Mouse (Mus musculus) CH12.LX (cell line): ENCODE measurements at regions not wholly inside any gene's neighbourhood (a gene's known extent, or its start where the extent isn't known, plus 50 kb on each side); places are given as distances from the start of the nearest gene placed in this dataset.

Source experiments
- DNase-seq: peaks from one replicate; pipeline ENCODE4 v3.0.0-alpha.2; 2013; ENCODE audit errors: extremely low read depth
- H3K27ac ChIP-seq: 2 replicates; pipeline ENCODE4 v1.5.1; 2012; ENCODE audit warnings: low read depth, mild to moderate bottlenecking, control low read depth, moderate library complexity; ENCODE audit not compliant: insufficient read depth
- H3K27me3 ChIP-seq: replicated peaks from 2 replicates; pipeline ENCODE3; 2012; ENCODE audit warnings: inconsistent platforms
- H3K36me3 ChIP-seq, 2 experiments: replicated peaks in 1 of 2; 2 replicates each; pipeline versions ENCODE3 to v1.6.1; 2012; ENCODE audit warnings: inconsistent platforms in 1 of 2, low read length in 1 of 2, mild to moderate bottlenecking in 1 of 2, mixed read lengths in 1 of 2, moderate library complexity in 1 of 2; ENCODE audit not compliant: control insufficient read depth in 1 of 2, insufficient read depth in 1 of 2
- H3K4me1 ChIP-seq, 2 experiments: 2 replicates each; pipeline ENCODE4 v1.6.1; 2012; ENCODE audit warnings: inconsistent platforms in 1 of 2, moderate library complexity in 1 of 2; ENCODE audit not compliant: insufficient read depth in 2 of 2, control insufficient read depth in 1 of 2
- H3K4me2 ChIP-seq: 2 replicates; pipeline ENCODE4 v1.6.1; 2012; ENCODE audit warnings: low read depth, mild to moderate bottlenecking, control low read depth; ENCODE audit not compliant: poor library complexity, insufficient read depth, severe bottlenecking
- H3K4me3 ChIP-seq, 3 experiments: fragments of 150-350 bp in 1 of 3; sonication (generic) in 1 of 3; replicated peaks in 1 of 3; 2 replicates each; pipeline versions ENCODE3 to v1.5.1; 2011 to 2012; ENCODE audit warnings: low read depth in 2 of 3, low read length in 2 of 3, mild to moderate bottlenecking in 2 of 3, moderate library complexity in 2 of 3, control low read depth in 1 of 3, improper control_type of control experiment in 1 of 3, inconsistent platforms in 1 of 3, mixed read lengths in 1 of 3; ENCODE audit not compliant: poor library complexity in 1 of 3
- H3K79me2 ChIP-seq: replicated peaks from 2 replicates; pipeline ENCODE4 v1.6.1; 2012; ENCODE audit warnings: mild to moderate bottlenecking, moderate library complexity; ENCODE audit not compliant: control insufficient read depth, poor library complexity, insufficient read depth, severe bottlenecking; ENCODE audit errors: extremely low read depth
- H3K9ac ChIP-seq: 2 replicates; pipeline ENCODE4 v1.6.1; 2012; ENCODE audit warnings: low read depth, mild to moderate bottlenecking, control low read depth, moderate library complexity; ENCODE audit not compliant: insufficient read depth
- H3K9me3 ChIP-seq: replicated peaks from 2 replicates; pipeline ENCODE3; 2012; ENCODE audit warnings: low read length, inconsistent platforms, mixed read lengths
- BHLHE40 ChIP-seq: IDR thresholded peaks from 2 replicates; pipeline ENCODE4 v1.6.1; 2011; ENCODE audit warnings: mild to moderate bottlenecking, low read depth, low read length, improper control_type of control experiment
- CHD2 ChIP-seq: IDR thresholded peaks from 2 replicates; pipeline ENCODE4 v1.6.1; 2011; ENCODE audit warnings: low read length, improper control_type of control experiment
- E2F4 ChIP-seq: IDR thresholded peaks from 2 replicates; pipeline ENCODE4 v1.6.1; 2011; ENCODE audit warnings: low read depth, low read length, improper control_type of control experiment; ENCODE audit not compliant: insufficient replicate concordance
- EP300 ChIP-seq: IDR thresholded peaks from 2 replicates; pipeline ENCODE4 v1.6.1; 2011; ENCODE audit warnings: low read length, improper control_type of control experiment
- GABPA ChIP-seq: IDR thresholded peaks from 2 replicates; pipeline ENCODE4 v1.6.1; 2012; ENCODE audit warnings: low read depth, low read length, improper control_type of control experiment, inconsistent platforms; ENCODE audit not compliant: insufficient replicate concordance
- IRF4 ChIP-seq: IDR thresholded peaks from 2 replicates; pipeline ENCODE4 v1.6.1; 2014; ENCODE audit warnings: low read depth, mild to moderate bottlenecking, inconsistent platforms, low read length, improper control_type of control experiment
- JUND ChIP-seq: conservative IDR thresholded peaks from 2 replicates; pipeline ENCODE4 v1.6.1; 2011; ENCODE audit warnings: low read depth, low read length, improper control_type of control experiment
- MAZ ChIP-seq: IDR thresholded peaks from 2 replicates; pipeline ENCODE4 v1.6.1; 2012; ENCODE audit warnings: low read depth, mild to moderate bottlenecking, inconsistent platforms, low read length, improper control_type of control experiment, moderate library complexity
- MXI1 ChIP-seq: IDR thresholded peaks from 2 replicates; pipeline ENCODE4 v1.6.1; 2011; ENCODE audit warnings: mild to moderate bottlenecking, low read depth, low read length, improper control_type of control experiment
- NELFE ChIP-seq: IDR thresholded peaks from 2 replicates; pipeline ENCODE4 v1.6.1; 2011; ENCODE audit warnings: low read depth, low read length, improper control_type of control experiment
- NRF1 ChIP-seq: IDR thresholded peaks from 2 replicates; pipeline ENCODE4 v1.6.1; 2014; ENCODE audit warnings: low read depth, mild to moderate bottlenecking, inconsistent platforms, low read length, improper control_type of control experiment, moderate library complexity
- PAX5 ChIP-seq: IDR thresholded peaks from 2 replicates; pipeline ENCODE4 v1.6.1; 2012; ENCODE audit warnings: low read length, inconsistent platforms, mixed read lengths
- POLR2A ChIP-seq: IDR thresholded peaks from 2 replicates; pipeline ENCODE4 v1.6.1; 2011; ENCODE audit warnings: low read depth, mild to moderate bottlenecking, improper control_type of control experiment, low read length
- RAD21 ChIP-seq: IDR thresholded peaks from 2 replicates; pipeline ENCODE4 v1.6.1; 2011; ENCODE audit warnings: low read depth, mild to moderate bottlenecking, low read length, improper control_type of control experiment, moderate library complexity
- RCOR1 ChIP-seq: conservative IDR thresholded peaks from 2 replicates; pipeline ENCODE4 v1.6.1; 2012; ENCODE audit warnings: low read depth, mild to moderate bottlenecking, inconsistent platforms, low read length, improper control_type of control experiment
- SMC3 ChIP-seq: IDR thresholded peaks from 2 replicates; pipeline ENCODE4 v1.6.1; 2011; ENCODE audit warnings: low read depth, low read length, improper control_type of control experiment
- TBP ChIP-seq: conservative IDR thresholded peaks from 2 replicates; pipeline ENCODE4 v1.6.1; 2011; ENCODE audit warnings: low read depth, low read length, improper control_type of control experiment
- UBTF ChIP-seq: IDR thresholded peaks from 2 replicates; pipeline ENCODE4 v1.6.1; 2012; ENCODE audit warnings: low read depth, mild to moderate bottlenecking, inconsistent platforms, low read length, improper control_type of control experiment, moderate library complexity
- USF2 ChIP-seq: conservative IDR thresholded peaks from 2 replicates; pipeline ENCODE4 v1.6.1; 2011; ENCODE audit warnings: low read depth, low read length, improper control_type of control experiment
- ZKSCAN1 ChIP-seq: IDR thresholded peaks from 2 replicates; pipeline ENCODE4 v1.6.1; 2012; ENCODE audit warnings: low read depth, inconsistent platforms, low read length, improper control_type of control experiment, borderline replicate concordance
- ZMIZ1 ChIP-seq: IDR thresholded peaks from 2 replicates; pipeline ENCODE4 v1.6.1; 2012; ENCODE audit warnings: low read depth, mild to moderate bottlenecking, inconsistent platforms, low read length, improper control_type of control experiment
- dilution Hi-C: fragments of 300-500 bp; cut with MboI; formaldehyde crosslinking; loops from 2 replicates; pipeline ENCODE4 v1.14.3; 2020; ENCODE audit warnings: low sequenced_read_pairs; ENCODE audit not compliant: extremely low pct_unique_long_range_greater_than_20kb, extremely low pct_ligation_motif_present
- in situ Hi-C: fragments of 300-500 bp; cut with MboI; formaldehyde crosslinking; loops from 3 replicates; pipeline ENCODE4 v1.14.3; 2019; ENCODE audit warnings: low sequenced_read_pairs, low pct_ligation_motif_present, low pct_unique_long_range_greater_than_20kb, mixed read lengths

- in situ Hi-C loops = no loop called here
These were observed 64.7 kb upstream of the Pou6f2 start for GRCm38 (mm10) chr13:18462221-18462620.

GRCm38 (mm10) chr13:18457337-18458236 is 60.1 kb upstream of the Pou6f2 start:
- dilution Hi-C loops (no loop called here), in situ Hi-C loops (no loop called here)
- Histone ChIP-seq H3K4me2 (no peak overlapping the region), H3K27ac (no peak overlapping the region), H3K4me1 (no peaks in the 10 kb centered on the region; a peak in 1 of 4 replicates), H3K36me3 (no peaks in the 10 kb centered on the region), H3K27me3 (no peaks in the 10 kb centered on the region), H3K79me2 (no peaks in the 10 kb centered on the region), H3K9me3 (no peaks in the 10 kb centered on the region), H3K4me3 (no peak overlapping the region), H3K9ac (no peak overlapping the region)
- no peak for TF ChIP-seq TBP
- no peak for TF ChIP-seq RCOR1
- no peak for TF ChIP-seq ZMIZ1
- no peak for TF ChIP-seq UBTF
- TF ChIP-seq IRF4 = no peak
- TF ChIP-seq USF2 = no peak
- TF ChIP-seq MXI1 = no peak
- DNase-seq = no peak

More at GRCm38 (mm10) chr13:18462221-18462620, 64.7 kb upstream of the Pou6f2 start:
- H3K36me3 ChIP-seq = no peaks in the 10 kb centered on the region
- DNase-seq = no peak
- no peaks in the 10 kb centered on the region; a peak in 1 of 4 replicates for H3K4me1 ChIP-seq
- TF ChIP-seq RAD21 (no peak), MAZ (no peak), TBP (no peak), NELFE (no peak), GABPA (no peak), BHLHE40 (no peak), PAX5 (no peak), SMC3 (no peak), JUND (no peak), NRF1 (no peak), POLR2A (no peak), EP300 (no peak), CHD2 (no peak), E2F4 (no peak), ZKSCAN1 (no peak)
- TF ChIP-seq, all 38 proteins: peak for 0
- no peak overlapping the region for H3K27ac ChIP-seq
- no peaks in the 10 kb centered on the region for H3K79me2 ChIP-seq
- no peak overlapping the region for H3K4me2 ChIP-seq
- no peaks in the 10 kb centered on the region for H3K9me3 ChIP-seq
- dilution Hi-C loops = no loop called here
- H3K9ac ChIP-seq = no peak overlapping the region
- no peaks in the 10 kb centered on the region for H3K27me3 ChIP-seq
- no peak overlapping the region for H3K4me3 ChIP-seq
